Mouse (Mus musculus) stomach, embryonic 14.5 days (tissue): ENCODE measurements around the gene Rgs16. TPM values are rescaled to one million over a fixed set of nuclear protein-coding genes. Genes with fewer than 3 reads are reported as not detected.

Experiments used
- ATAC-seq: fragments of 200-750 bp; cut with Nextera tagmentation; 2 replicates; pipeline ENCODE4 v1.8.0; 2017; ENCODE audit warnings: low read depth, moderate TSS enrichment; ENCODE audit not compliant: insufficient number of reproducible peaks, insufficient read depth, low FRiP score
- H3K27ac ChIP-seq: fragments of 300-500 bp; sonication (generic); 2 replicates; pipeline ENCODE4 v1.5.1; 2014; ENCODE audit warnings: mild to moderate bottlenecking, low read length, moderate library complexity, mixed read lengths
- H3K27me3 ChIP-seq: fragments of 300-500 bp; sonication (generic); 2 replicates; pipeline ENCODE4 v1.6.1; 2014; ENCODE audit warnings: low read length, control low read depth, mixed read lengths; ENCODE audit not compliant: control insufficient read depth, insufficient read depth
- H3K36me3 ChIP-seq: fragments of 300-500 bp; sonication (generic); 2 replicates; pipeline ENCODE4 v1.6.1; 2014; ENCODE audit warnings: mild to moderate bottlenecking, control low read depth, low read length, moderate library complexity, mixed read lengths; ENCODE audit not compliant: control insufficient read depth, insufficient read depth
- H3K4me1 ChIP-seq: fragments of 300-500 bp; sonication (generic); 2 replicates; pipeline ENCODE4 v1.6.1; 2014; ENCODE audit warnings: low read length, control low read depth, mixed read lengths; ENCODE audit not compliant: control insufficient read depth, insufficient read depth
- H3K4me2 ChIP-seq: fragments of 300-500 bp; sonication (generic); replicated peaks from 2 replicates; pipeline ENCODE4 v1.6.1; 2014; ENCODE audit warnings: low read depth, low read length, control low read depth
- H3K4me3 ChIP-seq: fragments of 300-500 bp; sonication (generic); 2 replicates; pipeline ENCODE4 v1.5.1; 2014; ENCODE audit warnings: low read depth, low read length, control low read depth
- H3K9ac ChIP-seq: fragments of 300-500 bp; sonication (generic); replicated peaks from 2 replicates; pipeline ENCODE4 v1.6.1; 2014; ENCODE audit warnings: low read depth, mild to moderate bottlenecking, control low read depth, low read length, moderate library complexity, mixed read lengths
- H3K9me3 ChIP-seq: fragments of 300-500 bp; sonication (generic); 2 replicates; pipeline ENCODE4 v1.6.1; 2016; ENCODE audit warnings: low read depth, low read length, control low read depth; ENCODE audit not compliant: control insufficient read depth
- WGBS: fragments of 180-500 bp; shearing (Covaris S2); extraction: QIAGEN DNeasy Blood & Tissue Kit; methylation state at CpG from one replicate; pipeline ENCODE4 v1.1.7; 2014; 5-methylcytosine and 5-hydroxymethylcytosine counted together
- polyA plus RNA-seq: library from polyadenylated mRNA; unstranded; fragments of >200 nt; fragmentation: Nextera tagmentation; extraction: Ambion mirVana; gene quantifications from 2 replicates; pipeline ENCODE4 v1.2.1, GENCODE M21; 2014

Gene Rgs16
- polyA plus RNA-seq, 1 experiment from 2014 or later = 2.4 TPM

GRCm38 (mm10) chr1:153741551-153742316, 1.6 kb downstream of the Rgs16 start:
- no peak overlapping the region for H3K4me3 ChIP-seq
- no peak overlapping the region for H3K9ac ChIP-seq
- peaks cover 13% of the 10 kb centered on the region; the same call in 1 of the 2 replicates for H3K27me3 ChIP-seq
- peak overlapping the region; percentile 70; the same call in 1 of the 2 replicates for H3K4me2 ChIP-seq
- WGBS = 72% methylated on average over 18 of the region's 18 CpGs
- H3K36me3 ChIP-seq = no peaks in the 10 kb centered on the region
- H3K27ac ChIP-seq = no peak overlapping the region
- ATAC-seq = no peak
- H3K4me1 ChIP-seq = no peaks in the 10 kb centered on the region
- no peaks in the 10 kb centered on the region for H3K9me3 ChIP-seq

GRCm38 (mm10) chr1:153742374-153743155, 2.4 kb downstream of the Rgs16 start:
- Histone ChIP-seq H3K4me3 (no peak overlapping the region), H3K9me3 (no peaks in the 10 kb centered on the region), H3K27ac (no peak overlapping the region), H3K36me3 (no peaks in the 10 kb centered on the region), H3K4me2 (0 out of 2 replicates have a peak overlapping the region, but pooled peaks have one; percentile 1), H3K27me3 (peaks cover 10% of the 10 kb centered on the region; the same call in 1 of the 2 replicates), H3K9ac (no peak overlapping the region), H3K4me1 (no peaks in the 10 kb centered on the region)
- WGBS = 59% methylated on average over 11 of the region's 11 CpGs
- no peak for ATAC-seq

GRCm38 (mm10) chr1:153746119-153746670, 6.0 kb downstream of the Rgs16 start:
- no peaks in the 10 kb centered on the region for H3K27me3 ChIP-seq
- H3K4me3 ChIP-seq = no peak overlapping the region
- no peak overlapping the region for H3K4me2 ChIP-seq
- no peak overlapping the region for H3K27ac ChIP-seq
- ATAC-seq = no peak
- no peaks in the 10 kb centered on the region for H3K9me3 ChIP-seq
- H3K4me1 ChIP-seq = peaks cover 5% of the 10 kb centered on the region; the same call in 1 of the 2 replicates
- no peak overlapping the region for H3K9ac ChIP-seq
- H3K36me3 ChIP-seq = no peaks in the 10 kb centered on the region
- WGBS = 77% methylated on average over 14 of the region's 14 CpGs

- WGBS = 5% methylated on average over 12 of the region's 12 CpGs
- Histone ChIP-seq H3K27me3 (no peaks in the 10 kb centered on the region), H3K36me3 (no peaks in the 10 kb centered on the region), H3K4me3 (no peak overlapping the region), H3K4me2 (no peak overlapping the region), H3K9me3 (no peaks in the 10 kb centered on the region), H3K9ac (no peak overlapping the region), H3K27ac (no peak overlapping the region), H3K4me1 (peaks cover 5% of the 10 kb centered on the region; the same call in 1 of the 2 replicates)
- no peak for ATAC-seq
Observed at GRCm38 (mm10) chr1:153746728-153747127, 6.6 kb downstream of the Rgs16 start.

- WGBS = 52% methylated on average over 12 of the region's 12 CpGs
- 0 out of 2 replicates have a peak overlapping the region, but pooled peaks have one; percentile 13 for H3K4me2 ChIP-seq
- H3K4me1 ChIP-seq = peaks cover 5% of the 10 kb centered on the region; the same call in 1 of the 2 replicates
- H3K36me3 ChIP-seq = no peaks in the 10 kb centered on the region
- 0 out of 2 replicates have a peak, but pooled peaks have one; percentile 5 for ATAC-seq
- H3K27ac ChIP-seq = peak overlapping the region; percentile 3; the same call in 1 of the 2 replicates
- H3K9me3 ChIP-seq = no peaks in the 10 kb centered on the region
- H3K27me3 ChIP-seq = no peaks in the 10 kb centered on the region
- no peak overlapping the region for H3K4me3 ChIP-seq
- H3K9ac ChIP-seq = no peak overlapping the region
Observed at GRCm38 (mm10) chr1:153747861-153748530, 7.8 kb downstream of the Rgs16 start.

- H3K9me3 ChIP-seq = no peaks in the 10 kb centered on the region
- H3K36me3 ChIP-seq = no peaks in the 10 kb centered on the region
- no peak overlapping the region for H3K4me3 ChIP-seq
- no peaks in the 10 kb centered on the region for H3K27me3 ChIP-seq
- H3K4me2 ChIP-seq = peak overlapping the region; percentile 49; the same call in 1 of the 2 replicates
- peaks cover 5% of the 10 kb centered on the region; the same call in 1 of the 2 replicates for H3K4me1 ChIP-seq
- H3K27ac ChIP-seq = peak overlapping the region; percentile 3; the same call in 1 of the 2 replicates
- 0 out of 2 replicates have a peak, but pooled peaks have one; percentile 8 for ATAC-seq
- WGBS = 0% methylated on average over 1 of the region's 1 CpGs
- no peak overlapping the region for H3K9ac ChIP-seq
Observed at GRCm38 (mm10) chr1:153748549-153748948, 8.4 kb downstream of the Rgs16 start.

GRCm38 (mm10) chr1:153749211-153749801, 9.2 kb downstream of the Rgs16 start, which contains the start of gene Rnasel:
Gene Rnasel (plus strand): TSS chr1:153749426.
- 2% methylated on average over 18 of the region's 18 CpGs for WGBS
- ATAC-seq = peak; percentile 61
- Histone ChIP-seq H3K9me3 (no peaks in the 10 kb centered on the region), H3K4me2 (peak within 1 kb of the TSS; percentile 49), H3K9ac (peak within 1 kb of the TSS; percentile 28), H3K4me1 (peaks cover 5% of the 10 kb centered on the region; the same call in 1 of the 2 replicates), H3K27ac (peak within 1 kb of the TSS; percentile 3; the same call in 1 of the 2 replicates), H3K4me3 (peak within 1 kb of the TSS; percentile 26), H3K27me3 (no peaks in the 10 kb centered on the region), H3K36me3 (no peaks in the 10 kb centered on the region)
